Mouse (Mus musculus) adrenal gland, adult (tissue): ENCODE measurements around the gene Txnl4b.
A peak's percentile ranks its signal among the peaks of the same experiment; 100 is the strongest.

Source experiments
- DNase-seq, 2 experiments: peaks; one replicate each; pipeline ENCODE4 v3.0.0; 2022 to 2023; ENCODE audit warnings: low spot score in 1 of 2; ENCODE audit not compliant: inconsistent age in 2 of 2

Txnl4b gene

DNA sequence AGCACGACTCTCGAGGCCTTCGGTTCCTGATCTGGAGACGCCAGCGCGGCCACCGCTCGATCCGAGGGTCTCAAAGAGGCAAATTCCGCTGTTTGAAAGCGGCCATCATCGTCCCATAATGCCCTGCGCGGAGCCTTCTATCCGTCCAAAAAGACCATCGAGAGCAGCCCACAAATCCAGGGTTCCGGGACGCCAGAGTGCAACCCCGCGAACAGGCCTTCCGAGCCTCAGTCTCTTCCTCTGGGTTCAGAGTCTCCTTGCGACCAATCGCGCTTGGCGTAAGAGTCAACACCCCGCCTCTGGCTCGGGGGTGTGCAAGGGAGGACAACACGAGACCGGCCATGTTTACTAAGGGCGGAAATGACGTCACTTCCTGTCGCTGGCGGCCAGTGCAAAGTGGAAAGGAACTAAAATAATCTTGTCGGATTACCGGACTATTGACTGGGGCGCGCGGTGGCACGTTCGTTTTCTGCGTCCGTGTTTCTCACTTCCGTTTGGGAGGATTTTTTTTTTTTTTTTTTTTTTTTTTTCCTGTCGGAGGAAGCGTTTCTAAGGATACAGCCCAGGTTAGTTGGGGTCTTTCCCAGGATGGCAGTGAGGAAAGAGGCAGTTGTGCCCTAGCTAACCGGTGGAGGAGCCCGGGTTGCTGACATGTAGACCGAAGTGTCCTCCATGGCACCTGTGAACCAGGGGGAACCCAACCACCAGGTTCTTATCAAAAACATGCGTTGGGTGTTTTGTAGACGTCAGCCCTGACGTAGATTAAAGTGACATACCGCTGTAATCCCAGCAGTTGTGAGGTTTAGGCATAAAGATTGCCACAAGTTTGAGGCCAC, at the start of gene Txnl4b, which contains the start of gene Dhx38:
Gene Txnl4b, plus strand, starts transcription at position 395 of the 836 bp plus-strand sequence.
Gene Dhx38, minus strand, starts transcription at position 364 of the 836 bp plus-strand sequence.
- DNase-seq, result peak; percentile 99 to 100

DNA sequence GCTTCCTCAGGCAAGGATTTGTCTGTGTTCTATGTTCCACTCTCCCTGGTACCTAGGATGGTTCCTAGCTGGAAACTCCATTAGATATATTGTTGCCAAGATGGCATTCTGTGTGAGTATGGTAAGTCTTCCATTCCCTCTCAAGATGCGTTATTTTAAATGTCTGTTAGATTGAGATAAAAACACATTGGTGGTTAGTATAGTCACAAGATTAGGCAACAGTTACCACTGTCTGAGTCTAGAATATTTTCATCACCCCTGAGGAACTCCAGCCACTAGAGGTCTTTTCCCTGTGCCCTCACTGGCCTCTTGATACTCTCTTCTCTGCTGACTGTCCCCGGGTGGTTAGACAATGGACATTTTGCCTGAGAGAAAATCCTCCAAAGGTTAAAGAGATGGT, 41.7 kb upstream of the Txnl4b start:
- no peak for DNase-seq

DNA sequence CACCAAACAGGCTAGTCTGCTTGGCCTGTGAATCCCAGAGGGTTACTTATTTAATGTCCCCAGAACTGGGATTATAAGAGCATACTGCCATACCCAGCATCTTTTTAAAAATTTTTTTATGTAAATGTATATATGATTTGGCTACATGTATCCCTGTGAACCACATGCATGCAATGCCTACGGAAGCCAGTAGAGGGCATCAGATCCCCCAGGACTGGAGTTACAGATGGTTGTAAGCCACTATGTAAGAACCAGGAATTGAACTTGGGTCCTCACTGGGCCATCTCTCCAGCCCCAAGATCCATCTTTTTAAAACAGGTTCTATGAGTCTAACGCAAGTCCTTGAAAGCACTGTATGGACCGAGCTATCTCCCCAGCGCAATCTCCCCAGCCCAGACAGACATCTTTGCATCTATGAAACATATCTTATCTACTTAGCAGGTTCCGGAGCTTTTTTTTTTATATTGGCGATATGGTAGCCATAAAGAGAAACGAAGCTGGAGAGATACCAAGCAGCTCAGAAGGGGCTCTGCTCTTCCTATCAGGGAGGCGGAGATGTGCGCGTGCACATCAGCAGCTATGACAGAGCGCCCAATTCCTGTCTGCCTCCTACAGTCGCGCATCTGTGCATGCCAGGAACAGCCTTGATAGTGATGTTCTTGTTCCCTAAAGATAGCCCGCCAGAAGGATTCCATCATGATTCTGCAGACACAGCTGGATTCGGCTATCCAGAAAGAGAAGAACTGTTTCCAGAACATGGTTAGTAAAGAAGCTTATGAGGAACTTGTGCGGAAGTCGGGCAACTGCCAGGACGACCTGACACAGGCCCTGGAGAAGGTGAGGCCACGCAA, 30.3 kb upstream of the Txnl4b start:
- peak; percentile 19 to 76 for DNase-seq

- DNase-seq, result peak; percentile 63 to 91
Observed at GRCm38 (mm10) chr8:109536703-109537102, 29.0 kb upstream of the Txnl4b start.

DNA sequence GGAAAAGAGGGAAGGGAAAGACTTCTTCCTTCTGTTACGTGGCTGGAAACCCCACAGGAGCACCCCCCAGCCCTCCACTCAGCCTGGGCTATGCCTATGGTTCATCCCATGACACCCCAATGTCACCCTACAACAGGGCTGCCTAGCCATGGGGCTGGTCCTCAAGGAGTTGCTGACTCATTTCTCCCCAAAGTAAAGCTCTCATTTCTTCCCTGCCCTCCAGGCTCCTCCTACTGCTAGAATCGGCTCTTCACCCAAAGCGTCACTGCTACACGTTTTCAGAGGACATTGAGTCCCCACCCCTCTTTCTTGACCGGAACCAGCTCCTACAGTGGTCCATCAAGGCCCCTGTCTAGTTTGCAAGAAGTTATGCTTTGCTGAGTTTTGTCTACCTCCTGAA, 23.5 kb upstream of the Txnl4b start:
- DNase-seq, result no peak

GRCm38 (mm10) chr8:109542748-109543519, 22.8 kb upstream of the Txnl4b start:
- no peak for DNase-seq

- no peak for DNase-seq
Observed at GRCm38 (mm10) chr8:109544049-109544448, 21.6 kb upstream of the Txnl4b start.

DNA sequence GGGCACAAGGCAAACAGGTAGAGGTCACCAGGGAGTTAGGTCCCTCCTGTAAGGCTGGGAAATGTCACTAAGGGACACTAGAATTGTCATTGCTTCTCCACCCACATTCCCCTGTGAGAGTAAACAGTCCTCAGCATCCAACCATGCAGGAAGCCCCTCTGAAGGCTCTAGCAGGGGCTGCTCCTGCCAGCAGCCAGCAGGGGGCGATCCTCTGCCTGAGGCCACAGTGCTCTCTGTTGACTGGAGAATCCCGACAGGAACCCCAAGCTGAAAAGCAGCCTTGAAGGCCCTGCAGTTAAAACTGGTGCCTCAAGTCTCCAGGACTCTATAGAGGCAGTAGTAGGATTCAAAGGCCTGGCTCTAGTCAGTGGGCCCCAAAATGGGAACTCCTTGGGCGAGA, 14.0 kb upstream of the Txnl4b start:
- DNase-seq, result no peak

DNA sequence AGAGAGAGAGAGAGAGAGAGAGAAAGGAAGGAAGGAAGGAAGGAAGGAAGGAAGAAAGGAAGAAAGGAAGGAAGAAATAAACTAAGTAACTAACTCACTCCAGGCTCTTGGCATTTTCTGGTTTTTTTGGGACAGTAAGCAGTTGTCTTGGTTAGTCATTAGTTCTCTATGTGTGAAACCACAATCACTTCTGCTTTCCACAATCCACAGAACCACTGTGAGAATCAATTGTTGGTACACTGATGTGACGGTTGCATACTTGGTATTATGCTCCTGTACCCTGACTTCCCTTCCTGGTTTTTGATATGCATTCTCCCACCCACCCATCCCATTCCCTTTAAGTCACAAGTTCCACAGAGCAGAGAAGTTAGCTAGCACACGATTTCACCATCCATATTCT, 1.8 kb upstream of the Txnl4b start:
- no peak for DNase-seq

- no peak for DNase-seq
Observed at GRCm38 (mm10) chr8:109564766-109565165, 926 bp upstream of the Txnl4b start.

- DNase-seq, result no peak
Observed at GRCm38 (mm10) chr8:109571139-109571538, 5.4 kb downstream of the Txnl4b start.

- no peak for DNase-seq
Observed at GRCm38 (mm10) chr8:109576311-109576710, 10.6 kb downstream of the Txnl4b start.

DNA sequence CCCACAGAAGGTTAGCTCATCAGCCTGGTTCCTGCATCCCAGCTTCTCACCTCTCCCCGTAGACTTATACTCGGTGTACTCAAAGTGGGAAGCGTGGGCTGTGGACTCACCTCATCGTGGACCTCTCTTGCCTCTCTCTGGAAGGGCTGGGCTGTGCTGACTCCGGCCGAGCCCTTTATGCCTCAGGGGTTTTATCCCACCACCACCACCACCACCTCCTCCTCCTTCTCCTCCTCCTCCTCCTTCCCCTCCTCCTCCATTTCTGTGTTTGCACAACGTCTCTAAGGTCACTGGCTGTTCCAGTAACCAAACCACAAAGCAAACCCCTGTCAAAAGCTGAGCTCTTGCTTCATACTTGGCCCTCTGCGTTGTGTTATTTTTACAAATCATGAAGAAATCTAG, 13.2 kb downstream of the Txnl4b start, which contains the start of gene Hp:
Gene Hp, minus strand, starts transcription at position 273 of the 402 bp plus-strand sequence.
- peak in 1 of 2 experiments; percentile 61 for DNase-seq

DNA sequence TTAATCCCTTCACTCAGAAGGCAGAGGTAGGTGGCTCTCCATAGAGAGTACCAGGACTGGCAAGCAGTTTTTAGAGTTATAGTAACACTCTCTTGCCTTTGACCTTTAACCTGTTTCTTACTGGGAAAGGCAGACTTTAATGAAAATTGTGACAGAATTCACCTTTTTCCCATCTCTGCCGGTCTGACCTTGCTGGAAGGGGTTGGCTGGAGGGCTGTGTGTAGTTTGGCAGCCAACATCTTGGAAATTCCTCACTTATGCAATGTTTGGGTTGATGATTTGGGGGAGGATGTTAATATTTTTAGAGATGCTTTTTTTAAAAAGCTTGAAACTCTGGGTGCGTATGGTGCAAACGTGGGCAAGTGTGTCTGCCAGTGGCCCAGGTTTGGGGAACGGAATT, 18.6 kb downstream of the Txnl4b start:
- no peak for DNase-seq

DNA sequence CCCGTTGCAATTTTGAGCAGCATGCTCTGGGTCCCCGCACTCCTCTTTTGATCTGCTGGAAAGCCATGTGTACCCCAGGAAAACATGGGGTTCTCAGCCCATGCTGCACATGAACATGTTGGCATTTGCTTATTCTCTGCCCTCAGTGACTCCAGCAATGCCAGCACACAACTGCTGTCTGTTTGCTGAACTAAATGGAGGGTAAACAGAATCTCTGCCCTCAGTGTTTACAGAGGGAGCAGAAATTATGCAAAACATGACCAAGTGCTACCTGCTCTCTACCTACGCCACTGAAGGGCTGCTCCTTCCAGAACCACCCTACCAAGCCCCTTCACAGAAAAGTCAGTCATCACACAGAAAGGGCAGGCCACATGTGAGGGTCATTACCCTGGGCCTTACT, 19.1 kb downstream of the Txnl4b start:
- no peak for DNase-seq

DNA sequence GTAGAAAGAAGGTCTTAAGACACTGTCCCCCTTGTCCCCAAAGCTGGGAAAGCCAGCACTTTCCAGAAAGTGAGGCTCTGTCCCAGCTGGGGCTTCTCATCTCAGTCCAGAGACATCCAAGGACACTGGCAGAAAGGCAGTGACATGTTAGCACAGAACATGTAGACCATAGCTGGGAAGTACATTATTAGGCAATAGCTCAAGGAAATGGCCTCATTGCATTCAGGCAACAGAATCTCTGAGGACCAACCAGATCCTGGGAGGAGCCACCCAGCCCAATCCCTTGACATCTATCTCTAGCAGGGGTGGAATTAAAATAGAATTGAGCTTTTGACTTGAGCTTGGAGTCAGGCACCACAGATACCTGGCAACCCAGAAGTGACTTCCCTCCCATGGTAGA, 20.0 kb downstream of the Txnl4b start:
- no peak for DNase-seq

DNA sequence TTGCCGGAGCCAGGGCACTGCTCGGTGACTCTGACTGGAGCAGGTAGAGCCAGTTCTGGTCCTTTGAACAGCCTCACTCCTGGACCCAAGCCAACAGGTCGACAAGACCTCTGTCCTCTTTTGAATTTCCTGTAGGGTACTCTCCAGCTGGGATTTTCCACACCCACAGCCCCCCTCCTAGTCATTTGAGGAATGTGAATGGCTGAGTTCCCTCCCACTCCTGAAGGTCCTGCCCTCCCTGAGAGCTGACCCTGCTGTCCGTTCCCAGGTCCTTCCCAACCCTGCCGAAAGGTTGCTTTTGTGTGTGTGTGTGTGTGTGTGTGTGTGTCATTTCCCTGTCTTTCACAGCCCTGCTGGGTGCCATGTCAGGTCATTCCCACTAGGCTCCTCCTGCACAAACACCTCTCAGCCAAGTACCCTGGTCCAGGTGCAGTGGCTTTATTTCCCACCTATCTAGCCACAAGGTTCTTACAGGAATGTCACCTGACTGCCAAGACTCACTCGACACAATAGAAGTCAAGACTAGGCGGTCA, 21.3 kb downstream of the Txnl4b start:
- DNase-seq, result no peak

DNA sequence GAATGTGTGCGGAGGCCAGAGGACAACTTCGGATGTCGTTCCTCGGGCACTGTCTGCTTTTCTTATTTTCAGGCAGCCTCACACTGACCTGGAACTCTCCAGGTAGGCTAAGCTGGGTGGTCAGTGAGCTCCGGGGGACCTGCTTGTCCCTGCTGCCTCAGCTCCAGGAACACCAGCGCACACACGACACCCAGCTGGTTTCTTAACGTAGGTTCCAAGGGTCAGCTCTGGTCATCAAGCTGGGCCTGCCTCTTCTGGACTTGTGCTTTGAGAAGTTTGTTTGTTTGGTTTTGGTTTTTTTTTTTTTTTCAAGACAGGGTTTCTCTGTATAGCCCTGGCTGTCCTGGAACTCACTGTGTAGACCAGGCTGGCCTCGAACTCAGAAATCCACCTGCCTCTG, 25.2 kb downstream of the Txnl4b start:
- no peak for DNase-seq

- DNase-seq, result no peak
Observed at GRCm38 (mm10) chr8:109591367-109591766, 25.7 kb downstream of the Txnl4b start.

- no peak for DNase-seq
Observed at GRCm38 (mm10) chr8:109592164-109592563, 26.5 kb downstream of the Txnl4b start.
